Mouse (Mus musculus) bone marrow, adult 2 months (tissue): ENCODE data around the gene Fam114a2.

ENCODE experiments used
- CTCF ChIP-seq: fragments of 200-500 bp; IDR thresholded peaks from 2 replicates; pipeline ENCODE4 v1.5.1; 2011; ENCODE audit warnings: low read length, control low read depth; ENCODE audit not compliant: control insufficient read depth, insufficient read depth
- POLR2A ChIP-seq: fragments of 200-500 bp; IDR thresholded peaks from 2 replicates; pipeline ENCODE4 v1.6.1; 2011; ENCODE audit warnings: low read depth, mild to moderate bottlenecking, control low read depth, low read length, borderline replicate concordance; ENCODE audit not compliant: control insufficient read depth

DNA sequence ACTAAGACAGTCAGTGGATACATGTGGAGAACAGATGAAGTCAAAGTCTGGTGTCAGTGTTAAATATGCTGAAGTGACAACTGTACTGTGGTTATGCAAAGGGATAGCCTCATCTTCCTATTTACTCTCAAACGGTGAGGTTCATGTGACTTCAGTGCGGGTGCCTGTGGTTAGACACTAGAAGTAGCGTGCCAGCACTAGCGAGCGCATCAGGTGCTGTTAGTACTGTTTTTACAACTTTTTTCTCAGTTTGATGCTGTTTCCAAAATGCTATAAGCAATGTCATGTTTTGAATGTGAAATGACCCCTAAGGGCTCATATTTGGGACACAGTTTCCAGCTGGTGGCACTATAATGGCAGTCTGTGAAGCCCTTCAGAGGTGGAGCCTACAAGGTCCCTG, 20.2 kb downstream of the Fam114a2 start:
- TF ChIP-seq CTCF (no peak), POLR2A (no peak)
